Mouse (Mus musculus) heart, embryonic 16.5 days (tissue): Measurements from ENCODE around the gene Rap1gap. TPM values are rescaled to one million over a fixed set of nuclear protein-coding genes. Genes with fewer than 3 reads are reported as not detected.

Experiments
- ATAC-seq: fragments of 200-750 bp; cut with Nextera tagmentation; replicated peaks from 2 replicates; pipeline ENCODE4 v1.8.0; 2017; ENCODE audit warnings: moderate number of reproducible peaks; ENCODE audit not compliant: insufficient read depth, low FRiP score; ENCODE audit errors: extremely low read depth
- H3K27ac ChIP-seq: fragments of 300-500 bp; sonication (generic); 2 replicates; pipeline ENCODE4 v1.5.1; 2014; ENCODE audit warnings: mild to moderate bottlenecking, low read length, control low read depth, moderate library complexity
- H3K27me3 ChIP-seq: fragments of 300-500 bp; sonication (generic); 2 replicates; pipeline ENCODE4 v1.6.1; 2014; ENCODE audit warnings: low read length, mixed read lengths; ENCODE audit not compliant: control insufficient read depth, insufficient read depth
- H3K36me3 ChIP-seq: fragments of 300-500 bp; sonication (generic); 2 replicates; pipeline ENCODE4 v1.6.1; 2014; ENCODE audit not compliant: control insufficient read depth, insufficient read depth
- H3K4me1 ChIP-seq: fragments of 300-500 bp; sonication (generic); 2 replicates; pipeline ENCODE4 v1.6.1; 2014; ENCODE audit warnings: low read length, mixed read lengths; ENCODE audit not compliant: control insufficient read depth, insufficient read depth
- H3K4me2 ChIP-seq: fragments of 300-500 bp; sonication (generic); 2 replicates; pipeline ENCODE4 v1.6.1; 2014; ENCODE audit warnings: low read depth, mild to moderate bottlenecking, control low read depth, low read length
- H3K4me3 ChIP-seq: fragments of 300-500 bp; sonication (generic); 2 replicates; pipeline ENCODE4 v1.5.1; 2014; ENCODE audit warnings: mild to moderate bottlenecking, control low read depth, low read length
- H3K9ac ChIP-seq: fragments of 300-500 bp; sonication (generic); 2 replicates; pipeline ENCODE4 v1.6.1; 2014; ENCODE audit warnings: low read length, control low read depth
- H3K9me3 ChIP-seq: fragments of 300-500 bp; sonication (generic); replicated peaks from 2 replicates; pipeline ENCODE4 v1.6.1; 2016; ENCODE audit warnings: low read length; ENCODE audit not compliant: control insufficient read depth
- WGBS: fragments of 180-500 bp; shearing (Covaris S2); extraction: QIAGEN DNeasy Blood & Tissue Kit; methylation state at CpG from one replicate; pipeline ENCODE4 v1.1.7; 2014; 5-methylcytosine and 5-hydroxymethylcytosine counted together
- polyA plus RNA-seq: library from polyadenylated mRNA; unstranded; fragments of >200 nt; fragmentation: Nextera tagmentation; extraction: Ambion mirVana; gene quantifications from 2 replicates; pipeline ENCODE4 v1.2.1, GENCODE M21; 2015

Rap1gap gene
- polyA plus RNA-seq, 1 experiment from 2014 or later, result 9.7 TPM

DNA sequence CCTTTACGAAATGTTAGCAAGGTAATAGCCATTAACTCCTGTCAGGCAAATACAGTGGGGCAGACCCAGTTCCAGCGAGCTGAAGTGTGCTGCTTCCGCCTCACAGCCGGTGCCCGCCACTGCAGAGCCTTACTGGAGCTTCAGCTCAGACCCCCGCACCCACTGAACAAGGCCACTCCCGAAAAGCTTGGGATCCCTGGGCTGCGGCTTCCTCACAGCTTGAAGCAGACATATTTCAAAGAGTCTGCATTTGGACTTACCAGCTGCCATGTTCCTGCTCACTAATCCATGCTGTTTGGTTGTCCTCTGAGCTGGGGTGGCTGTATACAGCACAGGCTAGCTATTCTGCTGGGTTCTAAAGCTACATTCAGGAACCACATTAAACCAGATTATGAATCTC is 6.9 kb upstream of the Rap1gap start:
- Histone ChIP-seq H3K4me2 (no peak overlapping the region), H3K9me3 (no peaks in the 10 kb centered on the region), H3K4me3 (no peak overlapping the region), H3K27me3 (no peaks in the 10 kb centered on the region), H3K9ac (no peak overlapping the region), H3K4me1 (peaks cover 7% of the 10 kb centered on the region), H3K36me3 (peaks cover 33% of the 10 kb centered on the region), H3K27ac (no peak overlapping the region)
- no peak for ATAC-seq
- 88% methylated on average over 8 of the region's 8 CpGs for WGBS

DNA sequence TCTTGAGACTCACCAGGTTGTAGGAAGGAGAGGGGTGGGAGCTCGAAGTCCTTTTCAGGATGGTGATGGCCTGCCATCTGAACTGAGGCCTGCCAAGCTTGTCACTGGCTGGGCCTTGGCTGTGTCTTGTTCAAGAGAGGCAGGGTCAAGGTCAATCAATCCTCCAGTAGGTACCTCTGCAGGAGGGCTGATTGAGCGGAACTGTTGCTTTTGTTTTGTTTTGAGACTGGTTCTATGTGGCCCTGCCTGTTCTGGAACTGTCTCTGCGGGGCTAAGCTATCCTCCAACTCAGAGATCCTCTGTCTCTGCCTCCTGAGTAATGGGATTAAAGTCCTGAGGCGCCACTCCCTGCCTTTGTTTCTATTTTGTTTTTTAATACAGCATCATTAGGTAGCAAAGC is 5.0 kb upstream of the Rap1gap start:
- Histone ChIP-seq H3K9ac (no peak overlapping the region), H3K27ac (no peak overlapping the region), H3K4me1 (peaks cover 9% of the 10 kb centered on the region), H3K4me3 (no peak overlapping the region), H3K4me2 (no peak overlapping the region), H3K9me3 (no peaks in the 10 kb centered on the region), H3K36me3 (peaks cover 22% of the 10 kb centered on the region), H3K27me3 (peaks cover 16% of the 10 kb centered on the region)
- WGBS, result 79% methylated on average over 4 of the region's 4 CpGs
- ATAC-seq, result no peak

DNA sequence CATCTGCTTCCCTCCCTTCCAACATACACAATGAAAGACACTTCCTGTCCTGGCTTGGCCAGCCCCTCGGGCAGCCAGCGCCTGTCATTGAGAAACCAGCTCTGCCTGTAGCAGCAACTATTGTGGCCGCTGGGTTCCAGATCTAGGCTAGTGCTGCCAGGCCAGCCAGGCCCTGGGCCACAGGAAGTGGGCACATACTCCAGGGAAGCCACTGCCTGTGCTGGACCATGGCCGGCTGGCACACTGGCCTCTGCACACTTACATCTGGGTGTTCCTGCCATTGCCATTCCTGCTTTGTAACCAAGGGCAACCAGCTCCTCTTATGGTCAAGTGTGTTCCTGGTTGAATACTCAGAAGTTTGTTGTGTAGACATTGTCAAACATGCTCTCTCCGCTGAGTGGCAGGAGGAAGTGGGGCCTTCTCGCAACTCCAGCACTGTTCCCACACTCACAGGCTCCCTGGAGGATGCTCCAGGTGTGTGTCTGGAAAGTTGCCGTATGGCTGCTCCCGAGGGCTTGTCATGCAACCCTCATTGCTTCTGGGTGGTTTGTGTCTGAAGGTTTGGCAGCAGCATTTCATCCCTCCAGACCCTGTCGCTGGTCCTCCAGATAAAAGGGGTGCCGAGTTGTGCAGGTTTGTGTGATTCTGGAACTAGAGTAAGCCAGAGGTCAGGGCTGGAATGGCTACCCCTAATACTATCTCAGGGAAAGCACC is 4.0 kb upstream of the Rap1gap start:
- H3K4me3 ChIP-seq, result no peak overlapping the region
- 55% methylated on average over 10 of the region's 10 CpGs for WGBS
- no peaks in the 10 kb centered on the region for H3K9me3 ChIP-seq
- no peak overlapping the region for H3K9ac ChIP-seq
- ATAC-seq, result no peak
- peaks cover 10% of the 10 kb centered on the region for H3K4me1 ChIP-seq
- H3K27ac ChIP-seq, result no peak overlapping the region
- H3K27me3 ChIP-seq, result peaks cover 24% of the 10 kb centered on the region
- no peak overlapping the region for H3K4me2 ChIP-seq
- peaks cover 19% of the 10 kb centered on the region for H3K36me3 ChIP-seq

DNA sequence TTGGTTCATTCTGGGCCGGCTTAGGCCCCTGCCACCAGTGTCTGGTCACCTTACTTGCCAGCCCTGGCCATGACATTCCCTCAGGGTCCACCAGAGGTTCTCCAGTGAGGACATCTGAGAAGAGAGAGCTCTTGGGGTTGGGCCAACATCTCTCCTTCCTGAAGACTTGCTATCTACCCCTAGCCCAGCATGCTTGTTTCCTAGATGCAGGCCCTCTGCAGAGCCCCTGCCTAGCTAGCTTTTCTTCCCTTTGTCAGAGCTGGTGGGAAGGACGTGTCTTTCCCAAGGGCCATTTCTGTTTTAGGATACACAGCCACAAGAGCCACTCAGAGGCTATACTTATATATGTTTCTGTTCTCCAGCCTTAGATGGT is 3.5 kb upstream of the Rap1gap start:
- Histone ChIP-seq H3K27ac (no peak overlapping the region), H3K9ac (no peak overlapping the region), H3K4me3 (no peak overlapping the region), H3K9me3 (no peaks in the 10 kb centered on the region), H3K27me3 (peaks cover 29% of the 10 kb centered on the region), H3K4me1 (peaks cover 10% of the 10 kb centered on the region), H3K4me2 (no peak overlapping the region), H3K36me3 (peaks cover 14% of the 10 kb centered on the region)
- 45% methylated on average over 2 of the region's 2 CpGs for WGBS
- no peak for ATAC-seq

DNA sequence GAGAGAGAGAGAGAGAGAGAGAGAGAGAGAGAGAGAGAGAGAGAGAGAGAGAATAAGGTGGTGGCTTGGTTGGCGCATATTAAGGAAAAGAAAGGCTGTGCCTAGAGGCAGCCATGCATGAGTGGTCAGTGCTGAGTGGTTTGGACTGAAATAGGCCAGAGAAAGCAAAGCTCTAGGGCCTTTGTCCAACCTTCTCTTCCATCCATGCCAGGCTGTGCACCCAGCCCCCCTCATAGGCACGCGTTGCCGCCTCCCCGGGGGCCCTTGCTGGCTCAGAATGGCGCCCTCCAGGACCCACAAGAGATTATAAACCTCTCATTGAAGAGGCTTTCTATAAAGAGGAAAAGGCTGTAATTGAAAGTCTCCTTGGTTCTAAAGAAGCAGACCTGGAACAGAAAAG is 3.0 kb upstream of the Rap1gap start:
- Histone ChIP-seq H3K27me3 (peaks cover 29% of the 10 kb centered on the region), H3K9me3 (no peaks in the 10 kb centered on the region), H3K4me1 (peaks cover 10% of the 10 kb centered on the region), H3K9ac (no peak overlapping the region), H3K36me3 (peaks cover 10% of the 10 kb centered on the region), H3K4me2 (no peak overlapping the region), H3K4me3 (no peak overlapping the region), H3K27ac (no peak overlapping the region)
- no peak for ATAC-seq
- 92% methylated on average over 5 of the region's 6 CpGs for WGBS

DNA sequence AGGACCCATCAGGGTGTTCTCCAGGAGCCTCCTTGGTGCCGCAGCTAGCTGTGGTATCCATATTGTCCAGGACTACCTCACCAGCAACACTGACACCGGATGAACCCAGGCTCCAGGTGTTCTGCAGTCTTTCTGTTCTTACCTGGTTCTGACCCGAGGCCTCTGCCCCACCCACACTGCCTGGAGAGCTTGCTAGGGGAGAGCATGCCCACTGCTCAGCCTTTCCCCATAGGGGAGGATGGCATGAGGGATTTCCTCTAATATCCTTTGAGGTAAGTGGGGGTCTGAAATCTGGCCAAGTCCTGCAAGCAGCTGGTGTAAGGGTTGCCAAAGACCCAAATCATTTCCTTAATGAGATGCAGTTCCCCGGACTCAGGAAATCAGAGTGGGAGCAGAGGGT is 1.0 kb upstream of the Rap1gap start:
- no peak overlapping the region for H3K27ac ChIP-seq
- no peaks in the 10 kb centered on the region for H3K9me3 ChIP-seq
- WGBS, result 79% methylated on average over 4 of the region's 4 CpGs
- H3K36me3 ChIP-seq, result no peaks in the 10 kb centered on the region
- no peak overlapping the region for H3K4me3 ChIP-seq
- H3K9ac ChIP-seq, result no peak overlapping the region
- no peak overlapping the region for H3K4me2 ChIP-seq
- peaks cover 34% of the 10 kb centered on the region for H3K27me3 ChIP-seq
- H3K4me1 ChIP-seq, result peaks cover 15% of the 10 kb centered on the region
- ATAC-seq, result no peak

DNA sequence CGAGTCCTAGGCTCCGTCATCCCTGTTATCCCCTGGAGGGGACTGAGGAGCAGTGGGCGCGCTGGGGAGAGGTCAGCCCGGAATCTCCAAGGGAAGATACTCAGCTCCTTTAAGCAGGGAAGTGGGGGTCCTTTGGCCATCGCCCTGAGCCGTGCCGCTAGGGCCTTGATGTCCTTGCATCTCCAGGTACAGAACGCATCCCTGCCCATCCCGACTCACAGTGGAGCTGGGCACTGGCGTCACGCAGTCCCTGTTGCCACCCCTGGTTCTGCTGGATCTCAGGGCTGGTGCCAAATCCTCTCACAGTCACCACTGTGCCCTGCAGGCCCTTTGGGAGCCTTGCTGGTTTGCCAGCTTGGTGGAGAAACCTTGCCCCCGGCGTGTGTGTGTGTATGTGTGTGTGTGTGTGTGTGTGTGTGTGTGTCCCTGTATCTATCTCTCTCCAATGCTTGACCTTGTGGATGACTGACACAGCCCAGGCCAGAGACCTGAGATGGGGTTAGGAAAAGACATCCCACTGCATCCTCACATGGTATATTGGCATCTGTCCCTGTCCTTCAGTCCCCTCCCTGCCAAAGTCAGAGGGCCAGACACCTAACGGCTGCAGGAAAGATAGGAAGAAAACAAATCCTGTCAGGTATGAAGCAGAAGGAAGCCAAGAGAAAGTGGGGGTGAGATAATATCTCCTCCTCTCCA is 602 bp downstream of the Rap1gap start:
- Histone ChIP-seq H3K27me3 (peaks cover 34% of the 10 kb centered on the region), H3K4me2 (peak overlapping the region; percentile 87), H3K36me3 (no peaks in the 10 kb centered on the region), H3K9ac (peak overlapping the region; percentile 63), H3K4me3 (peak overlapping the region; percentile 58), H3K27ac (no peak overlapping the region), H3K4me1 (peaks cover 15% of the 10 kb centered on the region), H3K9me3 (no peaks in the 10 kb centered on the region)
- 5% methylated on average over 15 of the region's 15 CpGs for WGBS
- ATAC-seq, result no peak

DNA sequence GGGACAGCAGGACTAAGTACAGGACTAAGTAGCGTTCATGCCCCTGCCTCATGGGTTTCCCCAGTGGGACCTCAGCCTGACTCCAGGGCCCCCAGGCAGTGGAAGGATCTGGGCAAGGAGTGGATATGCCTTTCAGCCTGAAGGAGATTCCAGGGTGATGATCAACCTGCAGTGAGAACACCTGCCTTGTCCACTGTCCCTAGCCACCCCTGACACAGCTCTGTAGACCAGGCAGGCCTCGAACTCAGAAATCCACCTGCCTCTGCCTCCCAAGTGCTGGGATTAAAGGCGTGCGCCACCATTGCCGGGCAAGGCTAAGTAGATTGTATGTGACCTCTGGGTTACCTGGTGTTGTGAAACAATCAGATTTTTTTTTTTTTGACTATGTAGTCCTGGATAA is 1.3 kb downstream of the Rap1gap start:
- ATAC-seq, result no peak
- Histone ChIP-seq H3K4me1 (peaks cover 12% of the 10 kb centered on the region), H3K9ac (no peak overlapping the region), H3K27me3 (peaks cover 34% of the 10 kb centered on the region), H3K27ac (no peak overlapping the region), H3K9me3 (no peaks in the 10 kb centered on the region), H3K36me3 (no peaks in the 10 kb centered on the region), H3K4me2 (no peak overlapping the region), H3K4me3 (no peak overlapping the region)
- 87% methylated on average over 5 of the region's 5 CpGs for WGBS

DNA sequence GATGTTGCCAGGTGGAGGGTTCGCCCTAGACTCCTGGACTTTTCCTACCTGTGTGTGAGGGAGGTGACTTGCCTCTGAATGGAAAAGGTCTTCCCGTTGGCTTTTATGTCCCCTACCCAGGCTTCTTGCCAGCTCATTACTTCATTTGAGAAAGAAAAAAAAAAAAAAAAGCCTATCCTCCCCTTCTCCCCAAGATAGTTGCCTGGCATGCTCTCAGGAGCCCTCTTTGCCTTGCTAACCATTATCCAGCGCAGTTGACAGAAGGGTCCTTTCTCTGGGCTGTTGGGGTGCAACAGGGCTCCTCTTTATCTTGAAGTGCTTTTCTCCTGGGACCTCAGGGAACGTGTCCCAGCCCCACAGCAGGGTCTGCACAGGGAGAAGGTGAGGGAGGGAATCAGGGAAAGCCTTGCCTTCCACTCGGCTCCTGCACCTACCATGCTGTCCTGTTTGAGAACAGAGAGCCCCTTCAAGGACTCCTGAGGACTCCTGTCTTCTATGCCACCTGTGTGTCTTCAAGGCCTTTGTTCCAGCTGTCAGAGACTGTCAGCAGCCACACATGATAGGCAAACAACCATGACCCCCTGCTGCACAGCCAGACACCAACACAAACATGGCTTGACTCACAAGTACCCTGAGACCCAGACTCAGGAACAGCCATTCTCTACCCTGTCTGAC is 1.9 kb downstream of the Rap1gap start:
- Histone ChIP-seq H3K4me3 (no peak overlapping the region), H3K9me3 (no peaks in the 10 kb centered on the region), H3K36me3 (no peaks in the 10 kb centered on the region), H3K27ac (no peak overlapping the region), H3K4me1 (peaks cover 8% of the 10 kb centered on the region), H3K4me2 (no peak overlapping the region), H3K9ac (no peak overlapping the region), H3K27me3 (peaks cover 34% of the 10 kb centered on the region)
- no peak for ATAC-seq
- WGBS, result 53% methylated on average over 5 of the region's 5 CpGs
